Mouse (Mus musculus) C2C12 (cell line): ENCODE data around the gene Sdhaf1. TPM values are rescaled to one million over a fixed set of nuclear protein-coding genes. Genes with fewer than 3 reads are reported as not detected.

Experiments used
- H3K27me3 ChIP-seq: one replicate; pipeline ENCODE4 v1.6.1; 2011; ENCODE audit not compliant: control insufficient read depth, insufficient read depth, insufficient read length
- H3K36me3 ChIP-seq: one replicate; pipeline ENCODE4 v1.6.1; 2011; ENCODE audit not compliant: control insufficient read depth, insufficient read depth
- H3K4me3 ChIP-seq: one replicate; pipeline ENCODE4 v1.5.1; 2011; ENCODE audit warnings: mild to moderate bottlenecking, control low read depth; ENCODE audit not compliant: poor library complexity, insufficient read depth, severe bottlenecking
- H3K79me2 ChIP-seq: one replicate; pipeline ENCODE4 v1.6.1; 2011; ENCODE audit not compliant: control insufficient read depth, insufficient read depth
- H3K79me3 ChIP-seq: one replicate; pipeline ENCODE4 v1.6.1; 2011; ENCODE audit warnings: low read depth, control low read depth
- H3ac ChIP-seq: one replicate; pipeline ENCODE3; 2011; ENCODE audit warnings: low read depth; ENCODE audit not compliant: control insufficient read depth, insufficient read length
- CEBPB ChIP-seq: IDR thresholded peaks from one replicate; pipeline ENCODE4 v1.6.1; 2011; ENCODE audit warnings: low read depth, mild to moderate bottlenecking, control low read depth, moderate library complexity
- CTCF ChIP-seq: IDR thresholded peaks from one replicate; pipeline ENCODE4 v1.5.1; 2011; ENCODE audit not compliant: control insufficient read depth, insufficient read depth, insufficient read length
- FOSL1 ChIP-seq: IDR thresholded peaks from one replicate; pipeline ENCODE4 v1.8.0; 2011; ENCODE audit warnings: mild to moderate bottlenecking, low read length; ENCODE audit not compliant: poor library complexity, insufficient read depth, severe bottlenecking
- MAX ChIP-seq: IDR thresholded peaks from one replicate; pipeline ENCODE4 v1.6.1; 2011; ENCODE audit warnings: mild to moderate bottlenecking, control low read depth
- MYOD1 ChIP-seq: IDR thresholded peaks from one replicate; pipeline ENCODE4 v1.6.1; 2011; ENCODE audit warnings: low read depth; ENCODE audit not compliant: control insufficient read depth, insufficient read length
- MYOG ChIP-seq: IDR thresholded peaks from one replicate; pipeline ENCODE4 v1.6.1; 2011; ENCODE audit not compliant: control insufficient read depth, insufficient read length; ENCODE audit errors: extremely low read depth
- USF1 ChIP-seq: IDR thresholded peaks from one replicate; pipeline ENCODE4 v1.6.1; 2011; ENCODE audit warnings: low read depth, mild to moderate bottlenecking, control low read depth, moderate library complexity
- polyA plus RNA-seq: library from polyadenylated mRNA; unstranded; fragments of >200 nt; fragmentation: generic; extraction: Trizol; gene quantifications from one replicate; pipeline ENCODE4 v1.2.1, GENCODE M21; 2012; ENCODE audit warnings: missing spikeins

The Sdhaf1 gene
- polyA plus RNA-seq, 1 experiment: 9.9 TPM

DNA sequence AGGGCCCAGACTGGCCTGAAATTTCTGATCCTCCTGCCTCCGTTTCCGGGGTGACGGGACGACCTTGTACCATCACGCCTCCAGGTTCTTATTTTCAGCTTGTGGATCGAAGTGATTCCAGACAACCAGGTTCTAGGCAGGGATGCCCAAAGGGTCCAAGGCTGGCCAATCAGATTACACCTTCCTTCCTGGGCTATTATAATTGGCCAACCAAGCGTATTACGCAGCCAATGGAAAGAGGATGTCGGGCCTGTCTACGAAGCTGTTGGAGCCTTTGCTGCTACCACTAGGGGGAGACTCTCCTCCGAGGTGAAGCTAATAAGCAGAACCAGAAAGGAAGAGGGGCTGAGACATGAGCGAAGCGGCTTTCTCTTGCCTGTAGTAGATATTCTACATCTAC, 8.2 kb upstream of the Sdhaf1 start:
- Histone ChIP-seq H3K36me3 (no peaks in the 10 kb centered on the region), H3K27me3 (peaks cover 27% of the 10 kb centered on the region), H3K79me2 (no peaks in the 10 kb centered on the region), H3ac (no peak overlapping the region), H3K79me3 (no peaks in the 10 kb centered on the region), H3K4me3 (no peak overlapping the region)
- peak; percentile 6 for TF ChIP-seq CTCF
- TF ChIP-seq FOSL1: no peak

GRCm38 (mm10) chr7:30328379-30328778, 4.7 kb upstream of the Sdhaf1 start:
- no peaks in the 10 kb centered on the region for H3K79me3 ChIP-seq
- TF ChIP-seq MYOD1 (no peak), FOSL1 (no peak), USF1 (no peak), CEBPB (no peak), MYOG (no peak), MAX (no peak), CTCF (no peak)

DNA sequence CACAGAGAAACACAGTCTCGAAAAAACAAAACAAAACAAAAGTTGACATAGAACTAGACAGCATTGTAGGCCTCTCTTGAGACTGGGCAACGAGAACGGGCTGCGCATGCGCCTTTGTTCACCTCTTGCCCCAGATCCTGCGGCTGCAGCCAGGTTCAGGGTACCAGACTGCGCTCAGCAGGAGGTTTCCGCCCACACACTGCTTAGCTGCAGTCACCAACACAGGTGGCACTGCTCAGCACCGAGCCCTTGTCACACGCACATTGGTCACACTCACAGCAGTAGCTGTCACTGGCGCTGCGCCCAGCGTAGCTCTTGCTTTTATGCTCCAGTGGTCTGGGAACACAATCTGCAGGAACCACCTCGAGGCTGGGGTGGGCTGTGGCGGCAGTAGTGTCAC, 3.4 kb upstream of the Sdhaf1 start:
- Histone ChIP-seq H3K79me3 (no peaks in the 10 kb centered on the region), H3ac (no peak overlapping the region), H3K79me2 (no peaks in the 10 kb centered on the region), H3K36me3 (no peaks in the 10 kb centered on the region), H3K4me3 (no peak overlapping the region), H3K27me3 (peaks cover 5% of the 10 kb centered on the region)
- TF ChIP-seq CEBPB: no peak
- TF ChIP-seq USF1: no peak
- TF ChIP-seq FOSL1: no peak
- TF ChIP-seq CTCF: no peak

More at GRCm38 (mm10) chr7:30328379-30328778, 4.7 kb upstream of the Sdhaf1 start:
- H3K79me2 ChIP-seq: no peaks in the 10 kb centered on the region
- H3ac ChIP-seq: no peak overlapping the region
- no peaks in the 10 kb centered on the region for H3K36me3 ChIP-seq
- no peak overlapping the region for H3K4me3 ChIP-seq
- peaks cover 5% of the 10 kb centered on the region for H3K27me3 ChIP-seq

GRCm38 (mm10) chr7:30326427-30326826, 2.7 kb upstream of the Sdhaf1 start:
- Histone ChIP-seq H3K36me3 (no peaks in the 10 kb centered on the region), H3K79me2 (peaks cover 4% of the 10 kb centered on the region), H3K27me3 (peaks cover 5% of the 10 kb centered on the region), H3ac (no peak overlapping the region), H3K79me3 (no peaks in the 10 kb centered on the region), H3K4me3 (no peak overlapping the region)
- TF ChIP-seq MAX (no peak), MYOG (no peak), MYOD1 (no peak)

- H3K79me3 ChIP-seq: no peaks in the 10 kb centered on the region
- H3K4me3 ChIP-seq: no peak overlapping the region
- H3K79me2 ChIP-seq: peaks cover 4% of the 10 kb centered on the region
- H3K27me3 ChIP-seq: peaks cover 5% of the 10 kb centered on the region
- no peak for TF ChIP-seq CTCF
- no peak for TF ChIP-seq FOSL1
- TF ChIP-seq MAX: no peak
- no peak for TF ChIP-seq MYOG
- TF ChIP-seq CEBPB: no peak
- no peak for TF ChIP-seq USF1
- TF ChIP-seq MYOD1: no peak
- no peaks in the 10 kb centered on the region for H3K36me3 ChIP-seq
- H3ac ChIP-seq: no peak overlapping the region
Observed at GRCm38 (mm10) chr7:30325364-30325763, 1.7 kb upstream of the Sdhaf1 start.

DNA sequence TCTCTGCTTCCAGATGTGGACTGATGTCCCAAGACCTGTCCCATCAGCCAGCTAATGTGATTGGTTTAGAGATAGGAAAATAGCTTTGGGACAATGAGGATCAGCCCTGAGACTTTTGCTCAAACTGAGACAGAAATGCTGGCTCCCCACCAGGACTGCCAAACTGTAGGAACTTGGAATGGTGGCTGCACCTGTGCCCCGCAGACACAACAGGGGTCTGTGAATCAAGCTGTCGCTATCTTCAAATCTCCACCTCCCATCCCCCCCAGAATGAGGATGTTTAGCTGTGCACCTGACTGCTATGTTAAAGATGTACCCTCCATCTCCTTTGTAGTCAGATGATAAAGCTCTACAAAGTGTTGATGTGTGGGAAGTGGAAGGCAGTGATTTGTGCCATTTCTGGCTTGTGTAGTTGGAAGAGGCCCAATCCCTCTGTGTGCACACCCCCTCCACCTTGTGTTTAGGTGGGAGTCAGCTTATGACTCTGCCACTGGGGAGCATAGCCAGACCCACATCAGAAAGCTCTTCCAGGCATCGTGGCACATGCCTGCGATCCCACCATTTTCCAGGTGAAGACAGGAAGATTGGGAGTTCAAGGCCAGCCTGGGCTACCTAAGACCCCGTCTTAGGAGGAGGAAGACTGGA, 727 bp upstream of the Sdhaf1 start:
- H3K79me2 ChIP-seq: peaks cover 4% of the 10 kb centered on the region
- H3K4me3 ChIP-seq: no peak overlapping the region
- no peaks in the 10 kb centered on the region for H3K79me3 ChIP-seq
- TF ChIP-seq MYOD1 (no peak), USF1 (no peak), CEBPB (no peak), FOSL1 (no peak), MYOG (no peak), CTCF (no peak), MAX (no peak)
- H3K27me3 ChIP-seq: peaks cover 5% of the 10 kb centered on the region
- no peaks in the 10 kb centered on the region for H3K36me3 ChIP-seq
- no peak overlapping the region for H3ac ChIP-seq
